Mouse (Mus musculus) CD4-positive, CD25-positive, alpha-beta regulatory T cell, adult 2 months (primary cell): ENCODE data around the gene Vwa5b1.

Source experiments
- DNase-seq: peaks from one replicate; pipeline ENCODE4 v3.0.0-alpha.2; 2012; ENCODE audit warnings: low read depth, low spot score

Vwa5b1 gene

GRCm38 (mm10) chr4:138578406-138578805, 57.3 kb downstream of the Vwa5b1 start:
- no peak for DNase-seq

GRCm38 (mm10) chr4:138576661-138577060, 59.0 kb downstream of the Vwa5b1 start:
- DNase-seq = no peak

- DNase-seq = no peak
Measured at GRCm38 (mm10) chr4:138574800-138575606, 60.7 kb downstream of the Vwa5b1 start.

- no peak for DNase-seq
Measured at GRCm38 (mm10) chr4:138569928-138570327, 65.8 kb downstream of the Vwa5b1 start.

- no peak for DNase-seq
Measured at GRCm38 (mm10) chr4:138568275-138568674, 67.4 kb downstream of the Vwa5b1 start.

GRCm38 (mm10) chr4:138561986-138562385, 73.7 kb downstream of the Vwa5b1 start:
- DNase-seq = peak; percentile 84

GRCm38 (mm10) chr4:138555531-138555930, 80.2 kb downstream of the Vwa5b1 start:
- no peak for DNase-seq

GRCm38 (mm10) chr4:138554934-138555333, 80.8 kb downstream of the Vwa5b1 start:
- no peak for DNase-seq

GRCm38 (mm10) chr4:138554302-138554701, 81.4 kb downstream of the Vwa5b1 start:
- DNase-seq = no peak

- DNase-seq = no peak
Measured at GRCm38 (mm10) chr4:138553516-138553933, 82.2 kb downstream of the Vwa5b1 start.

- DNase-seq = no peak
Measured at GRCm38 (mm10) chr4:138553116-138553515, 82.6 kb downstream of the Vwa5b1 start.

- DNase-seq = no peak
Measured at GRCm38 (mm10) chr4:138551601-138552000, 84.1 kb downstream of the Vwa5b1 start.

- DNase-seq = no peak
Measured at GRCm38 (mm10) chr4:138550557-138550956, 85.1 kb downstream of the Vwa5b1 start.

GRCm38 (mm10) chr4:138548960-138549359, 86.7 kb downstream of the Vwa5b1 start:
- no peak for DNase-seq

GRCm38 (mm10) chr4:138548124-138548561, 87.5 kb downstream of the Vwa5b1 start:
- no peak for DNase-seq

GRCm38 (mm10) chr4:138547556-138547955, 88.1 kb downstream of the Vwa5b1 start:
- DNase-seq = no peak

GRCm38 (mm10) chr4:138547041-138547440, 88.6 kb downstream of the Vwa5b1 start:
- DNase-seq = peak; percentile 44

GRCm38 (mm10) chr4:138546241-138546640, 89.4 kb downstream of the Vwa5b1 start:
- no peak for DNase-seq

- DNase-seq = no peak
Measured at GRCm38 (mm10) chr4:138543177-138543576, 92.5 kb downstream of the Vwa5b1 start.

- DNase-seq = no peak
Measured at GRCm38 (mm10) chr4:138538084-138538449, 97.6 kb downstream of the Vwa5b1 start.

GRCm38 (mm10) chr4:138537210-138538083, 98.2 kb downstream of the Vwa5b1 start:
- peak; percentile 9 for DNase-seq

- no peak for DNase-seq
Measured at GRCm38 (mm10) chr4:138535610-138536009, 100.1 kb downstream of the Vwa5b1 start.
